Mouse (Mus musculus): Measurements from ENCODE around the gene Cyp2d11.
"Not testable (repeated sequence)": the region's sequence is repeated elsewhere in the genome, so short reads cannot be mapped to it uniquely, and the experiment has no call there.

GRCm38 (mm10) chr15:82395955-82396354 lies 2.1 kb upstream of the Cyp2d11 start:
- TF ChIP-seq CTCF (IDR thresholded peaks at IDR 0.05; ENCODE audit: low read depth, low read length); POLR2A (IDR thresholded peaks at IDR 0.05; ENCODE audit: borderline replicate concordance, low read depth, low read length): not testable (repeated sequence)
